Mouse (Mus musculus) Patski (cell line): ENCODE data around the gene Rcl1. TPM values are rescaled to one million over a fixed set of nuclear protein-coding genes. Genes with fewer than 3 reads are reported as not detected.

Source experiments
- ATAC-seq: fragments of 100-300 bp; one replicate; pipeline ENCODE4 v1.8.0; 2021
- CTCF ChIA-PET: fragments of 350-600 bp; sonication (Branson Sonifier 250); formaldehyde crosslinking; loops from one replicate; lab custom pipeline; 2022; ENCODE audit warnings: inconsistent platforms; lab: Charles Lee
- POLR2A ChIA-PET: fragments of 350-600 bp; sonication (Branson Sonifier 250); formaldehyde crosslinking; loops from one replicate; lab custom pipeline; 2022; ENCODE audit warnings: antibody characterized with exemption, inconsistent platforms; lab: Charles Lee
- DNase-seq: peaks from one replicate; pipeline ENCODE4 v3.0.0-alpha.2; 2011; ENCODE audit warnings: low read depth, low spot score
- H3K27me3 ChIP-seq: fragments of 371-371 bp; one replicate; pipeline ENCODE4 v1.5.1; 2021
- CTCF ChIP-seq: fragments of 100-300 bp; IDR thresholded peaks from one replicate; pipeline ENCODE4 v1.5.1; 2021
- in situ Hi-C: fragments of 300-500 bp; cut with MboI; formaldehyde crosslinking; loops from 3 replicates; pipeline ENCODE4 v1.11.1; 2018; ENCODE audit warnings: low pct_unique_long_range_greater_than_20kb, mixed read lengths
- polyA plus RNA-seq: library from polyadenylated mRNA; unstranded; gene quantifications from one replicate; pipeline ENCODE4 v1.2.3, GENCODE M21; 2021

The Rcl1 gene
- polyA plus RNA-seq, result 21.7 TPM

- peak; percentile 100 for ATAC-seq
- POLR2A ChIA-PET, result interaction anchor here (0.7 to 1.1 kb wide), 3 partner anchors 21 to 37 kb away, joined by 3 to 4 read pairs (median 3); no protein-coding TSS in a partner anchor
- no peak for TF ChIP-seq CTCF
- CTCF ChIA-PET, result interaction anchor here (0.5 kb wide), 1 partner anchor 172 kb away, joined by 3 read pairs; no protein-coding TSS in a partner anchor
- DNase-seq, result peak; percentile 68
- in situ Hi-C loops, result no loop called here
- peaks cover 3% of the 10 kb centered on the region for H3K27me3 ChIP-seq
These were observed at the start of gene Rcl1 for GRCm38 (mm10) chr19:29100874-29101542. TSS of gene Rcl1 (plus strand) at chr19:29101375.

- no peaks in the 10 kb centered on the region for H3K27me3 ChIP-seq
- no peak for ATAC-seq
- no peak for TF ChIP-seq CTCF
- in situ Hi-C loops, result no loop called here
- no peak for DNase-seq
- ChIA-PET POLR2A (no interaction called here), CTCF (interaction anchor here (0.6 kb wide), 1 partner anchor 379 kb away, joined by 4 read pairs; no protein-coding TSS in a partner anchor)
These were observed 48.4 kb upstream of the Rcl1 start for GRCm38 (mm10) chr19:29052786-29053185.

- no peak for DNase-seq
- ChIA-PET CTCF (no interaction called here), POLR2A (no interaction called here)
- H3K27me3 ChIP-seq, result no peaks in the 10 kb centered on the region
- in situ Hi-C loops, result no loop called here
- TF ChIP-seq CTCF, result no peak
- ATAC-seq, result no peak
These were observed 46.6 kb upstream of the Rcl1 start for GRCm38 (mm10) chr19:29054594-29054993.

- no peak for ATAC-seq
- in situ Hi-C loops, result no loop called here
- no peak for DNase-seq
- no peaks in the 10 kb centered on the region for H3K27me3 ChIP-seq
- CTCF ChIA-PET, result no interaction called here
- POLR2A ChIA-PET, result no interaction called here
- TF ChIP-seq CTCF, result no peak
These were observed 45.7 kb upstream of the Rcl1 start for GRCm38 (mm10) chr19:29055469-29055868.

- ATAC-seq (no peak), DNase-seq (no peak)
- TF ChIP-seq CTCF, result no peak
- H3K27me3 ChIP-seq, result no peaks in the 10 kb centered on the region
- in situ Hi-C loops, result no loop called here
- ChIA-PET POLR2A (no interaction called here), CTCF (no interaction called here)
These were observed 42.4 kb upstream of the Rcl1 start for GRCm38 (mm10) chr19:29058741-29059140.

GRCm38 (mm10) chr19:29059688-29060087 lies 41.5 kb upstream of the Rcl1 start:
- H3K27me3 ChIP-seq, result no peaks in the 10 kb centered on the region
- in situ Hi-C loops, result loop anchor here (5.0 kb wide), 3 partner anchors 82 to 293 kb away; no protein-coding TSS in a partner anchor
- DNase-seq (no peak), ATAC-seq (no peak)
- TF ChIP-seq CTCF, result peak; percentile 55
- ChIA-PET POLR2A (no interaction called here), CTCF (interaction anchor here (1.4 to 1.5 kb wide), 2 partner anchors 9 to 12 kb away, joined by 4 read pairs; partner anchors contain the start of gene Ak3)

GRCm38 (mm10) chr19:29060299-29060698 lies 40.9 kb upstream of the Rcl1 start:
- H3K27me3 ChIP-seq, result no peaks in the 10 kb centered on the region
- no peak for ATAC-seq
- POLR2A ChIA-PET, result interaction anchor here (0.7 to 1.6 kb wide), 2 partner anchors 14 to 252 kb away, joined by 3 read pairs; no protein-coding TSS in a partner anchor
- CTCF ChIA-PET, result interaction anchor here (1.4 to 1.5 kb wide), 2 partner anchors 10 to 12 kb away, joined by 4 read pairs; partner anchors contain the start of gene Ak3
- no peak for TF ChIP-seq CTCF
- in situ Hi-C loops, result loop anchor here (5.0 kb wide), 3 partner anchors 83 to 292 kb away; no protein-coding TSS in a partner anchor
- DNase-seq, result no peak

- H3K27me3 ChIP-seq, result no peaks in the 10 kb centered on the region
- in situ Hi-C loops, result loop anchor here (5.0 kb wide), 3 partner anchors 86 to 289 kb away; no protein-coding TSS in a partner anchor
- ChIA-PET CTCF (interaction anchor here (1.4 to 2.0 kb wide), 4 partner anchors 205 to 438 kb away, joined by 4 to 9 read pairs (median 8); no protein-coding TSS in a partner anchor), POLR2A (interaction anchor here (0.6 kb wide), 1 partner anchor 195 kb away, joined by 7 read pairs; no protein-coding TSS in a partner anchor)
- DNase-seq, result no peak
- ATAC-seq, result no peak
- no peak for TF ChIP-seq CTCF
These were observed 38.2 kb upstream of the Rcl1 start for GRCm38 (mm10) chr19:29063009-29063408.

- peak; percentile 73 for ATAC-seq
- CTCF ChIA-PET, result interaction anchor here (0.7 to 2.0 kb wide), 17 partner anchors 9 to 437 kb away, joined by 3 to 9 read pairs (median 4); partner anchors contain the start of gene Jak2
- H3K27me3 ChIP-seq, result no peaks in the 10 kb centered on the region
- TF ChIP-seq CTCF, result peak; percentile 98
- in situ Hi-C loops, result loop anchor here (5.0 kb wide), 3 partner anchors 86 to 289 kb away; no protein-coding TSS in a partner anchor
- peak; percentile 58 for DNase-seq
- POLR2A ChIA-PET, result interaction anchor here (0.6 to 0.9 kb wide), 2 partner anchors 36 to 194 kb away, joined by 3 to 7 read pairs; no protein-coding TSS in a partner anchor
These were observed 37.4 kb upstream of the Rcl1 start for GRCm38 (mm10) chr19:29063577-29064363.
